In genomic region chr5:149016261-149016660, GRCm38 (mm10) we compare ENCODE assay signal across 10 mouse cellular contexts. TPM values are rescaled to one million over a fixed set of nuclear protein-coding genes. Genes with fewer than 3 reads are reported as not detected.
DNase-seq lines count a peak whose midpoint lies in the region; ATAC-seq and TF ChIP-seq lines count a peak whose summit lies in the region.
"Had no signal": no experiment of that assay in that cellular context is flagged by ENCODE, and none has a peak within 500 bp of the region (broad histone marks: within the 10 kb centered on the region; RNA-seq: fewer than 3 reads in every experiment).

No protein-coding gene starts in this region.

- ATAC-seq in lung, embryonic 14.5 days (ENCODE audit: insufficient read depth) = no peak
- no peak for ATAC-seq in forebrain, embryonic 14.5 days
- ATAC-seq in limb, embryonic 12.5 days (ENCODE audit: insufficient number of reproducible peaks, insufficient read depth, low FRiP score, low TSS enrichment, low read depth) = no peak
- no peak for ATAC-seq in neural tube, embryonic 14.5 days (ENCODE audit: low read depth)

- H3K9me3 ChIP-seq in lung, embryonic 14.5 days (ENCODE audit: low read depth, low read length) = peaks cover 5% of the 10 kb centered on the region; the same call in 1 of the 2 replicates
- H3K9me3 ChIP-seq in forebrain, embryonic 14.5 days (replicated peaks; ENCODE audit: control insufficient read depth, low read length) = no peaks in the 10 kb centered on the region
- 0 out of 2 replicates have a peak, but pooled peaks cover 4% of the 10 kb centered on the region for H3K9me3 ChIP-seq in limb, embryonic 12.5 days
- no peaks in the 10 kb centered on the region for H3K9me3 ChIP-seq in neural tube, embryonic 14.5 days (ENCODE audit: control insufficient read depth, low read length)

- no peak for DNase-seq in lung, embryonic 14.5 days
- no peak for DNase-seq in lung, postnatal 10 days
- DNase-seq in forebrain, embryonic 14.5 days (ENCODE audit: low spot score) = no peak
- no peak for DNase-seq in left cerebral cortex, postnatal 25 days (ENCODE audit: low spot score in 2 of 2)
- DNase-seq in ovary, postnatal 14 days (ENCODE audit: low spot score) = no peak
- no peak for DNase-seq in left cerebral cortex, adult 18-20 months (ENCODE audit: low spot score in 2 of 2)
- DNase-seq: kidney, adult 11 months had no signal

- no peaks in the 10 kb centered on the region for H3K36me3 ChIP-seq in lung, embryonic 14.5 days (ENCODE audit: insufficient read depth)
- H3K36me3 ChIP-seq in forebrain, embryonic 14.5 days (ENCODE audit: control insufficient read depth, insufficient read depth, low read length) = no peaks in the 10 kb centered on the region
- H3K36me3 ChIP-seq in limb, embryonic 12.5 days = no peaks in the 10 kb centered on the region
- no peaks in the 10 kb centered on the region for H3K36me3 ChIP-seq in neural tube, embryonic 14.5 days (ENCODE audit: control insufficient read depth, insufficient read depth, low read length)

- peak overlapping the region; percentile 77 for H3K4me2 ChIP-seq in lung, embryonic 14.5 days
- H3K4me2 ChIP-seq in forebrain, embryonic 14.5 days (ENCODE audit: low read length) = peak overlapping the region; percentile 90
- H3K4me2 ChIP-seq in limb, embryonic 12.5 days = peak overlapping the region; percentile 79
- H3K4me2 ChIP-seq in neural tube, embryonic 14.5 days (ENCODE audit: low read depth, low read length) = no peak overlapping the region

- H3K27me3 ChIP-seq in lung, embryonic 14.5 days (ENCODE audit: insufficient read depth, low read length) = no peaks in the 10 kb centered on the region
- H3K27me3 ChIP-seq in forebrain, embryonic 14.5 days (replicated peaks; ENCODE audit: control insufficient read depth, insufficient read depth, low read length) = no peaks in the 10 kb centered on the region
- H3K27me3 ChIP-seq in limb, embryonic 12.5 days = no peaks in the 10 kb centered on the region
- H3K27me3 ChIP-seq in neural tube, embryonic 14.5 days (ENCODE audit: control insufficient read depth, insufficient read depth, low read length) = no peaks in the 10 kb centered on the region

- intact Hi-C loops in left cerebral cortex, postnatal 25 days (cut with DNase I) = no loop called here

- no peak overlapping the region for H3K9ac ChIP-seq in lung, embryonic 14.5 days
- H3K9ac ChIP-seq in forebrain, embryonic 14.5 days (ENCODE audit: low read length) = no peak overlapping the region
- no peak overlapping the region for H3K9ac ChIP-seq in limb, embryonic 12.5 days (replicated peaks)
- H3K9ac ChIP-seq in neural tube, embryonic 14.5 days (replicated peaks; ENCODE audit: low read depth, low read length) = no peak overlapping the region

- peak overlapping the region; percentile 49; the same call in 1 of the 2 replicates for H3K4me3 ChIP-seq in lung, embryonic 14.5 days (ENCODE audit: low read depth, low read length)
- H3K4me3 ChIP-seq in forebrain, embryonic 14.5 days (ENCODE audit: low read depth, low read length) = no peak overlapping the region
- H3K4me3 ChIP-seq in limb, embryonic 12.5 days (replicated peaks) = no peak overlapping the region
- peak overlapping the region; percentile 41; the same call in 1 of the 2 replicates for H3K4me3 ChIP-seq in neural tube, embryonic 14.5 days (ENCODE audit: low read depth, low read length)

- TF ChIP-seq CTCF in lung, embryonic 14.5 days (IDR thresholded peaks at IDR 0.05; ENCODE audit: low read depth) = no peak

- 60% methylated on average over 5 of the region's 5 CpGs for WGBS in lung, embryonic 14.5 days
- WGBS in forebrain, embryonic 14.5 days = 75% methylated on average over 5 of the region's 5 CpGs
- 60% methylated on average over 5 of the region's 5 CpGs for WGBS in limb, embryonic 12.5 days
- 70% methylated on average over 5 of the region's 5 CpGs for WGBS in neural tube, embryonic 14.5 days

- peaks cover 4% of the 10 kb centered on the region for H3K4me1 ChIP-seq in lung, embryonic 14.5 days (ENCODE audit: insufficient read depth)
- H3K4me1 ChIP-seq in forebrain, embryonic 14.5 days (ENCODE audit: control insufficient read depth, insufficient read depth, low read length) = peaks cover 7% of the 10 kb centered on the region; the same call in 1 of the 2 replicates
- peaks cover 31% of the 10 kb centered on the region for H3K4me1 ChIP-seq in limb, embryonic 12.5 days (replicated peaks)
- H3K4me1 ChIP-seq in neural tube, embryonic 14.5 days (ENCODE audit: control insufficient read depth, insufficient read depth, low read length) = no peaks in the 10 kb centered on the region

- no peak overlapping the region; the same call in 1 of the 2 replicates for H3K27ac ChIP-seq in lung, embryonic 14.5 days (ENCODE audit: low read depth)
- no peak overlapping the region for H3K27ac ChIP-seq in forebrain, embryonic 14.5 days (ENCODE audit: low read depth, low read length)
- H3K27ac ChIP-seq in limb, embryonic 12.5 days = no peak overlapping the region
- no peak overlapping the region for H3K27ac ChIP-seq in neural tube, embryonic 14.5 days (ENCODE audit: low read depth, low read length)

RNA-seq across cellular contexts. Expression of gene Gm42791, which starts 21.3 kb away (rescaled TPM):
- polyA plus RNA-seq in lung, embryonic 14.5 days (2014; fragmentation: Nextera tagmentation; extraction: Ambion mirVana) = 0.58 and 1.2 TPM in 2 replicates
- 8.4 TPM in 1 of 2 replicates, not detected in the other for polyA plus RNA-seq in forebrain, embryonic 14.5 days (2014; fragmentation: Nextera tagmentation; extraction: Ambion mirVana)
- polyA plus RNA-seq in limb, embryonic 12.5 days (2016; fragmentation: Nextera tagmentation; extraction: Ambion mirVana) = 0.99 and 2.6 TPM in 2 replicates
- polyA plus RNA-seq in neural tube, embryonic 14.5 days (2014; fragmentation: Nextera tagmentation; extraction: Ambion mirVana) = not detected in 2 replicates
- total RNA-seq in left cerebral cortex, postnatal 25 days (2021) = 10 to 100 TPM; 17.8 to 18.5 TPM
- 10 to 100 TPM; 31.6 to 40.1 TPM for total RNA-seq in left cerebral cortex, adult 18-20 months (2021)
- total RNA-seq: common myeloid progenitor, adult 5-6 weeks had no signal

Comparison
In these comparisons a context has a peak if more than half of its experiments do, and no peak if none do; other contexts are left out.
1. H3K4me3 ChIP-seq: peak in lung, embryonic 14.5 days (single experiment) and neural tube, embryonic 14.5 days (single experiment); none in forebrain, embryonic 14.5 days (single experiment) and limb, embryonic 12.5 days (single experiment).